Mouse (Mus musculus): ENCODE measurements around the gene Pax7.

Pax7 gene

GRCm38 (mm10) chr4:139697755-139698154 lies 135.6 kb downstream of the Pax7 start:
- DNase-seq (ENCODE audit: low read depth, low spot score): no peak

- no peak for DNase-seq (ENCODE audit: low read depth, low spot score)
Observed at GRCm38 (mm10) chr4:139693315-139693714, 140.0 kb downstream of the Pax7 start.

- DNase-seq (ENCODE audit: low read depth, low spot score): no peak
Observed at GRCm38 (mm10) chr4:139689627-139690269, 143.6 kb downstream of the Pax7 start.

- no peak for DNase-seq (ENCODE audit: low read depth, low spot score)
Observed at GRCm38 (mm10) chr4:139688058-139688457, 145.3 kb downstream of the Pax7 start.
